Mouse (Mus musculus) lung, embryonic 14.5 days (tissue): ENCODE results near the gene Pigu. TPM values are rescaled to one million over a fixed set of nuclear protein-coding genes. Genes with fewer than 3 reads are reported as not detected.

ENCODE experiments used
- ATAC-seq: fragments of 200-750 bp; cut with Nextera tagmentation; 2 replicates; pipeline ENCODE4 v1.8.0; 2017; ENCODE audit warnings: mild to moderate bottlenecking, moderate TSS enrichment, moderate library complexity; ENCODE audit not compliant: insufficient read depth
- DNase-seq: peaks from one replicate; pipeline ENCODE4 v3.0.0-alpha.2; 2015
- H3K27ac ChIP-seq: fragments of 300-500 bp; sonication (generic); 2 replicates; pipeline ENCODE4 v1.5.1; 2014; ENCODE audit warnings: low read depth, mild to moderate bottlenecking, moderate library complexity
- H3K27me3 ChIP-seq: fragments of 300-500 bp; sonication (generic); 2 replicates; pipeline ENCODE4 v1.6.1; 2014; ENCODE audit warnings: low read length, control low read depth; ENCODE audit not compliant: insufficient read depth
- H3K36me3 ChIP-seq: fragments of 300-500 bp; sonication (generic); 2 replicates; pipeline ENCODE4 v1.6.1; 2014; ENCODE audit warnings: control low read depth; ENCODE audit not compliant: insufficient read depth
- H3K4me1 ChIP-seq: fragments of 300-500 bp; sonication (generic); 2 replicates; pipeline ENCODE4 v1.6.1; 2014; ENCODE audit warnings: antibody characterized with exemption, control low read depth; ENCODE audit not compliant: insufficient read depth
- H3K4me2 ChIP-seq: fragments of 300-500 bp; sonication (generic); 2 replicates; pipeline ENCODE4 v1.6.1; 2014; ENCODE audit warnings: mild to moderate bottlenecking
- H3K4me3 ChIP-seq: fragments of 300-500 bp; sonication (generic); 2 replicates; pipeline ENCODE4 v1.5.1; 2014; ENCODE audit warnings: low read depth, low read length
- H3K9ac ChIP-seq: fragments of 300-500 bp; sonication (generic); 2 replicates; pipeline ENCODE4 v1.6.1; 2014
- H3K9me3 ChIP-seq: fragments of 300-500 bp; sonication (generic); 2 replicates; pipeline ENCODE4 v1.6.1; 2016; ENCODE audit warnings: low read depth, low read length, control low read depth
- CTCF ChIP-seq: IDR thresholded peaks from 2 replicates; pipeline ENCODE4 v1.5.1; 2016; ENCODE audit warnings: antibody characterized with exemption, low read depth
- WGBS: fragments of 180-500 bp; shearing (Covaris S2); extraction: QIAGEN DNeasy Blood & Tissue Kit; methylation state at CpG from one replicate; pipeline ENCODE4 v1.1.7; 2014; 5-methylcytosine and 5-hydroxymethylcytosine counted together
- polyA plus RNA-seq: library from polyadenylated mRNA; unstranded; fragments of >200 nt; fragmentation: Nextera tagmentation; extraction: Ambion mirVana; gene quantifications from 2 replicates; pipeline ENCODE4 v1.2.1, GENCODE M21; 2014

Gene Pigu
- polyA plus RNA-seq, 1 experiment from 2014 or later, result 54.0 TPM

DNA sequence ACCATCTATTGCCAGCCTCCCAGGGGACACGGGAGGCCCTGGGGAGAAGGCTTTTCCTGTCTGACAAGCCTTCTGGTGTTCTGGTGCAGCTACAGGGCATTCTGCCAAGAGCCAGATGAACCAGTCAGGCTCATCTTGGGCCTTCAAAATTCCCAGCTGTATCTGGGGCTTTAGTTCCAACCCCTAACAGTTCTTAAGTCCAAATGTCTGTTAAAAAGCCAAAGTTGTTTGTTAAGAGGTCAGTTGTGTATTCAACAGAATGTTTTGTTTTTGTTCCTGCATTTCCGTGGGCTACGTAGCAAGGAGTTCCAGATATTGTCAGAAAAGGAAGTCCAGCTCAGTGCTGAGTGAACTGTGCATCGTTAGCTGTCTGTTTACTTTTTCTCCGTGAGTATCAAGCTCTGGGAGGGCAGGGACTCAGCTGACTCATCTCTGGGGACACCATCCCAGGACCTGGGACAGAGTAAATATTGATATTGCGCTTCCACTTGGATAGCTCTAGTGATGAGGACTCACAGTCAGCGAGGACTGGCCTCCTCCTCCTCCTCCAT, 12.2 kb upstream of the Pigu start:
- H3K4me1 ChIP-seq, result no peaks in the 10 kb centered on the region
- H3K9ac ChIP-seq, result no peak overlapping the region
- no peaks in the 10 kb centered on the region for H3K36me3 ChIP-seq
- no peaks in the 10 kb centered on the region for H3K27me3 ChIP-seq
- WGBS, result 14% methylated on average over 7 of the region's 7 CpGs
- DNase-seq (peak; percentile 82), ATAC-seq (peak; percentile 86)
- H3K9me3 ChIP-seq, result no peaks in the 10 kb centered on the region
- TF ChIP-seq CTCF, result no peak
- no peak overlapping the region for H3K4me2 ChIP-seq
- no peak overlapping the region for H3K4me3 ChIP-seq
- peak overlapping the region; percentile 74 for H3K27ac ChIP-seq

DNA sequence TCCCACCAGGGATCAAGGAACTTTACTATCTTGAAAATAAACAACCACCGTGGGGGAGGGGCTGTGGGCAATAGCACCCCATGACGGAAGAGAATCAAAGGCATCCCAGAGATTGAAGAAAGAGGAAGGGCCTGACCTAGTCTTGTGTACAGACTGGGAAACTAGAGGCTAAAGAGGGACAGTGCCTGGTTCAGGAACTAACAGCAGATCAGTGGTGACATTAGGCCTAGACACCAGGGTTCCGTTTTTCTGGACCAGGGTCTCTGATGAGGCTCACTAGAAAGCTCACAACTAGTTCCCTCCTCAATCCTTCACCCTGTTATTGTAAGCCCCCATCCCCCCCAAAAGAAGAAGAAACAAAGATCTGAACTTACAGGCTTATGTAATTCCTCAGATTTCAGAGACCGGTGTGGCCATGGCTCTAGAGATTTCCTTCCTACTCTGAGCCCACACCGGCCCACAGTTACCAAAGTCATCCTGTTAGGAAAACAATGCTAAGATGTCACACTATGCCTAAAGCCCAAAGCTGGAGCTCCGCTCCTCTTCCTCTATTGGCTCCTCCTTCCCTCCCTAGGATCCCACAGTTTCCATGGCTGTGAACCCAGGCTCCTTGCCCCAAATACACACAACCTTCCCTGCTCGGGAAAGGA, 10.5 kb upstream of the Pigu start:
- no peaks in the 10 kb centered on the region for H3K4me1 ChIP-seq
- TF ChIP-seq CTCF, result no peak
- DNase-seq, result no peak

DNA sequence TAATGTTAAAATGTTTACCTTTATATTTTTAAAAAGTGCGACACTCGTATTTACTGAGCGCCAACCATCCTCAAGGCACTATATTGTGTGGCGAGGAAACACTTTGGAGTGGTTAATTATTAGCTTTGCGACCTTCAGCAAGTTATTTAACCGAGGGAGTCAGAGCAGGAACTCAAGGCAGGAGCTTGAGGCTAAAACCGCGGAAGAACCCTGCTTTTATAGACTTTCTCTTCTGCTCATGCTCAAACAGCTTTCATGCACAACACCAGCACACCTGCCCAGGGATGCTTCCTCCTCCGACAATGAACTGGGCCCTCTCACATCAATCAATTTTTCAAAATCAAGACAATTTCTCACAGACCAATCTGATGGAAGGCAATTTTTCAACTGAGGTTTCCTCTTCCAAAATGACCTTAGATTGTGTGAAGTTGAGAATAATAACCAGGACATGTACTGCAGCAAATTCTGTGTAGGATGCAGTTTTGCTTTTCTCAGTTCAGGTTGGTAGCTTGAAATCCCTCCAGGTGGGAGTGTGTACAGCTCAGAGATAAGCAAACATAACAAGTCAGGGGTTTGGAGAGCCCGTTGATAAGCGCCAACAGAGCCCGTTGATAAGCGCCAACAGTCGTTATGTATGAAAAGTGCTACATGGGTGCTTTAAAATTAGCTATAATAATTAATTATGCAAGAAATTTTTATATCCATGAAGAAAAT, 613 bp upstream of the Pigu start:
- peak; percentile 67 for DNase-seq
- Histone ChIP-seq H3K27ac (peak overlapping the region; percentile 61; the same call in 1 of the 2 replicates), H3K9ac (peak overlapping the region; percentile 74; the same call in 1 of the 2 replicates), H3K4me3 (peak overlapping the region; percentile 79), H3K4me1 (no peaks in the 10 kb centered on the region), H3K4me2 (peak overlapping the region; percentile 79), H3K9me3 (no peaks in the 10 kb centered on the region), H3K27me3 (no peaks in the 10 kb centered on the region), H3K36me3 (no peaks in the 10 kb centered on the region)
- WGBS, result 25% methylated on average over 14 of the region's 14 CpGs
- no peak for TF ChIP-seq CTCF
- ATAC-seq, result peak; percentile 71

More for the DNA sequence above, 10.5 kb upstream of the Pigu start:
- no peaks in the 10 kb centered on the region for H3K27me3 ChIP-seq
- WGBS, result 70% methylated on average over 7 of the region's 7 CpGs
- no peak overlapping the region for H3K4me2 ChIP-seq
- no peak overlapping the region for H3K27ac ChIP-seq
- no peaks in the 10 kb centered on the region for H3K36me3 ChIP-seq
- no peaks in the 10 kb centered on the region for H3K9me3 ChIP-seq
- ATAC-seq, result no peak
- H3K9ac ChIP-seq, result no peak overlapping the region
- H3K4me3 ChIP-seq, result no peak overlapping the region

- WGBS, result 90% methylated on average over 3 of the region's 3 CpGs
- Histone ChIP-seq H3K27ac (no peak overlapping the region), H3K4me3 (no peak overlapping the region), H3K4me1 (no peaks in the 10 kb centered on the region), H3K27me3 (no peaks in the 10 kb centered on the region), H3K9ac (no peak overlapping the region), H3K4me2 (no peak overlapping the region), H3K36me3 (no peaks in the 10 kb centered on the region), H3K9me3 (no peaks in the 10 kb centered on the region)
- no peak for TF ChIP-seq CTCF
- ATAC-seq, result no peak
- no peak for DNase-seq
These were observed 2.8 kb downstream of the Pigu start for GRCm38 (mm10) chr2:155354402-155354801.

DNA sequence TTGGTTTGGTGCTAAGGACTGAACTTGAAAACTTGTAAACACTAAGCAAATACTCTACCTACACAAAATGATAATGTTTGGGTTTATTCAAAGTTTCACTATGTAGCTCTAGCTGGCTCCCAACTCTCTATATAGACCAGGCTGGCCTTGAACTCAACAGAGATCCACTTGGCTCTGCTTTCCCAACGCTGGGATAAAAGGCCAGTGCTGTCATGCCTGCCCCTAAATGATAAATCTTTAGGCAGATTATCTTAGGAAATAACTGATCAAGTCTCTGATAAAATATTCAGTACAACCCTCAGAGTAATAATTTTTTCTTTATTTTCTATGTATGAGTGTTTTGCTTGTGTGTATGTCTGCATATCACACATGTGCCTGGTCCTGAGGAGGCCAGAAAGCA, 10.6 kb downstream of the Pigu start:
- DNase-seq, result no peak
- Histone ChIP-seq H3K27ac (no peak overlapping the region), H3K27me3 (no peaks in the 10 kb centered on the region), H3K4me3 (no peak overlapping the region), H3K4me2 (no peak overlapping the region), H3K36me3 (0 out of 2 replicates have a peak, but pooled peaks cover 10% of the 10 kb centered on the region), H3K9ac (no peak overlapping the region), H3K9me3 (no peaks in the 10 kb centered on the region), H3K4me1 (no peaks in the 10 kb centered on the region)
- TF ChIP-seq CTCF, result no peak
- no peak for ATAC-seq
- WGBS, result 51% methylated on average over 1 of the region's 1 CpGs

DNA sequence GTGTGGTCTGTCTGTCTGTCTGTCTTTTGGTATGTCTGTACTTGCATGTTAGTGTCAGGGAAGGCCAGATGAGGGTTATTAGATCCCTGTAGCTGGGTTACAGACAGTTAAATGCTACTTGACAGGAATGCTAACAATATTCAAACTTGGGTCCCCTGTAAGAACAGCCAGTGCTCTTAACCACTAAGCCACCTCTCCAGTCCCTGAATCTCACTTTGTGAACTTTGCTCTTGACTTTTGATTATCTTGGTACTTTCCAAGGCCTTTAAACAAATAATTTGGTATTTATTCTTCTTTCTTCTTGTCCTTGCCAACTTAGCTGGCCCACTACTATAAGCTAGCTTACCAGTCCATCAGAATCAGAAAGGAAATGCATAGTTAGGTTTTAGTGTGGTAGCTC, 17.1 kb downstream of the Pigu start:
- no peak overlapping the region for H3K9ac ChIP-seq
- no peaks in the 10 kb centered on the region for H3K4me1 ChIP-seq
- DNase-seq (no peak), ATAC-seq (no peak)
- no peak overlapping the region for H3K4me3 ChIP-seq
- H3K9me3 ChIP-seq, result no peaks in the 10 kb centered on the region
- no peaks in the 10 kb centered on the region for H3K27me3 ChIP-seq
- peaks cover 9% of the 10 kb centered on the region; the same call in 1 of the 2 replicates for H3K36me3 ChIP-seq
- no peak overlapping the region for H3K27ac ChIP-seq
- no peak overlapping the region for H3K4me2 ChIP-seq
- no peak for TF ChIP-seq CTCF

GRCm38 (mm10) chr2:155336254-155336653, 21.0 kb downstream of the Pigu start:
- TF ChIP-seq CTCF, result no peak
- H3K27ac ChIP-seq, result no peak overlapping the region
- H3K4me2 ChIP-seq, result no peak overlapping the region
- peaks cover 27% of the 10 kb centered on the region; the same call in 1 of the 2 replicates for H3K36me3 ChIP-seq
- WGBS, result 96% methylated on average over 3 of the region's 3 CpGs
- no peak overlapping the region for H3K9ac ChIP-seq
- H3K9me3 ChIP-seq, result no peaks in the 10 kb centered on the region
- no peaks in the 10 kb centered on the region for H3K4me1 ChIP-seq
- no peak overlapping the region for H3K4me3 ChIP-seq
- DNase-seq (no peak), ATAC-seq (no peak)
- H3K27me3 ChIP-seq, result no peaks in the 10 kb centered on the region
